Mouse (Mus musculus) cerebellum, adult 9-11 months (tissue): ENCODE measurements around the gene Spon1.
A peak's percentile ranks its signal among the peaks of the same experiment; 100 is the strongest.

Source experiments
- DNase-seq: peaks from one replicate; pipeline ENCODE4 v3.0.0; 2022

Gene Spon1

DNA sequence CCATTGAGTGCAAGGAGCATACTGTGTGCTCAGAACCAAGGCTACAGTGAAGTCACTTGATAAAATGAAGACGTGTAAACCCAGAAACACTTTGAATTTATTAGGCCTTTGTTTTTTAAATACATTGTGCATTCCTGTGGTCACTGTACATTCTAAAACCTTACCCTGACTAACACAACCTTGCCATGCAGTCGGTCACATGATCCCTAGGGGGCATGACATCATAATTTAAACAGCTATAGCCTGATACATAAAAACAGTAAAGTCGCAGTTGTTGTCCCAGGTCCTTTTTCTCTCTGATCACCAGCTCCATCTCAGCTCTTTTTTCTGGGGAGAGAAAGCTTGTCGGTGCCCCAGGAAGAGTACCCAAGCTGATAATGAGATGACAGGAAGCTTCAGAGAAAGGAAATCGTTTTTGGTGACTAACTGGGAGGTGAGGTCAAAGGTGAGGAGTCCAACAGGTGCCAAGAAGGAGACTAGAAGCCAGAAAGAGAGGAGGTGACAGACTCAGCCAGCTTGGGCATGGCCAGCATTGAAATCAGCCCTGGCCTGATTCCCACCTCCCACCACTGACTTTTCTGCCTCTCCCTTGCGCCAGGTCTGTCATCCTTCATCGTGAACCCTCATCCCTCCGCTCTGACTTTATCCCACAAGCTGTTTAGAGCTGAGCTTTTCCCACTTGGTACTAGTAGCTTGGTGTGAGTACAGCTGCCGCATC is 246.1 kb downstream of the Spon1 start:
- no peak for DNase-seq

DNA sequence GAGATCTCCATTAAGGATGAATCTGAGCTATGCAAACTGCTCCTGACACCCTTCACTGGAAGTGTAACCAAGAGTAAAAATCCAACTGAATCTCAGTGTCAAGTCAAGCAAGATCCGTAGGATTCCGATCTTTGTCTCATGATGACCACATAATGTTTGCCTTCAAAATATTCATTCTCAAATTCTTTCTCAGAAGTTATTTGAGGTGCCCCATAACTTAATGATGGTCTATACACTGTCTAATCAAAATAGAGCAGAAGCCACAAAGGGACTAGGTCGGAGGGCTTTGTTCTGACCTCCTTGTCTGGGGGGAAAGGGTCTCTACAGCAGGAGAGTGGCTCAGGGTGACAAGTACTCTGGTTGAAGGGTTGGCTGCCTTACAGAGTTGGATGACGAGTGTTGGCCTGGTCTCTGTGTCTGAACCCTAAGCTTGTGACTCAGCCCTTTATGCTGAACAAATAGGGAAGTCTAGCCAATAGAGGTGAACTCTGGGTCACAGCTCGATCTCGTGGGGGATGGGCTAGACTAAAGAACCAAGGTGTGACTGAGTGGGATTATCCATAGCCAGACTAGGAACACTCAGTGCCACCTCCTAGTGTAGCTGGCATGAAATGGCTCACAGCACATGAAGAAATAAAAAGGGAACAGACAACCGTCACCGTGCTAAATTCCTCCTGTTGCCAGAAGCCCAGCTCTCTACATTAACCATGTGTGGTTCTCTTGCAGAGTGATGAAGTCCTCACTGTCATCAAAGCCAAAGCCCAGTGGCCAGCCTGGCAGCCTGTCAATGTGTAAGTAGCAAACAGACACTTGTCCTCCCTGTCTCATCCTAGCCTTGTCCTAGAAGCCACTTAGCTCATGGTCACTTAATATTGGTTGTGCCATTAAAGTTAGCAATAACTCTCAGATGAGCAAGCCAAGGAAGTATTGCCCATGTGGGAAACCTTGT is 250.5 kb downstream of the Spon1 start:
- DNase-seq = no peak

- DNase-seq = peak; percentile 60
Measured at GRCm38 (mm10) chr7:114018861-114019260, 253.1 kb downstream of the Spon1 start.

GRCm38 (mm10) chr7:114020057-114020703 is 254.4 kb downstream of the Spon1 start:
- DNase-seq = peak; percentile 55

DNA sequence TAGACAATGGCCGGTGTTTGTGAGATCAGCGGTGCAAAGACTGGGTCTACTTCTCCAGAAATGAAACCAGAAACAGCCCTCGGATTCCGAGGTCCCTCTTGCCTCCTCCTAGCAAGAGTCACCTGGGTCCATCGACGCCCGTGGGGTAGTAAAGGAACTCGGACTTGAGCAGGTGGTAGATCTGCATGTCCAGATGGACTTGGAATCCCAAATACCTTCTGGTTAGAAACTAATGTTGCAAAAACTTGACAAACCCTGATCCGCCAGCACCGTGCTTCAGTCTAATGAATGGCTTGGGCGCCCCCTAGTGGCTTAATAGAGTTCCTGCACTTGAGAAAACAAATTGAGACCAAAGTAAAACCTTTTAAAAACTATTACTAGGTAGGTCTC is 254.9 kb downstream of the Spon1 start:
- DNase-seq = peak; percentile 93

DNA sequence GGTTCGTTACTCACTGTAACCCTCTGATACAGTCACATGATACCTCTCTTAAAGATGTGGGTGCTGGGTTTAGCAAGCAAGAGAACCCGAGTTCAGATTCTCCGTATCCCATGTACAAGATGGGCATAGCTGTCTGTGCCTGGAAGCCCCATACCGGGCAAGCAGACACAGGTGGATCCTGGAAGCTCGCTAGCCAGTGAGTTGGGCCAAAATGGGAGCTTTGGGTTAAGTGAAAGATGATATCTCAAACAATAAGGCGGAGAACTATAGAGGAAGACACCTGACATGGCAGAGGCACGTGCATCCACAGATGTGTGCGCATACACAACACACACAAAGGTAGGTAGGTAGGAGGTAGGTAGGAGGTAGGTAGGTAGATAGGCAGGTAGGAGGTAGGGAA is 261.1 kb downstream of the Spon1 start:
- DNase-seq = peak; percentile 62

DNA sequence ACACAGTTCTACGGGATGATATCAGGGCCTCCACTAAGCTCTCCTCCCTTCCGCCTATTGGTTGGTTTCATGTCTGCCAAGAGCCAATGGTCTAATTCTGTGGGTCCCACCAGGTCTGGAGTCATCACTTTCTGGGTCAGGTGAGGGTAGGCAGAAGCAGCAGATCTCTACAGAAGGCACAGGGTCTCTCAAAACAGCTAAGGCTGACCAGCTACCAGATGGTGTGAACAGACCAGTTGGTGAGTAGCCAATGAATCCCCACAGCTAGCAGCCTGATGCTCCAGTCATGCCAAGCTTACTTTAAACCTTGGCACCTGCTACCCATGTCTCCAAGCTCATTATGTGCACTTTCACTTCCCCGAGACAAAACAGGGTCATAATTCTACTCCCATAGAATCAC is 261.6 kb downstream of the Spon1 start:
- DNase-seq = peak; percentile 96

- DNase-seq = peak; percentile 67
Measured at GRCm38 (mm10) chr7:114028828-114029227, 263.0 kb downstream of the Spon1 start.

DNA sequence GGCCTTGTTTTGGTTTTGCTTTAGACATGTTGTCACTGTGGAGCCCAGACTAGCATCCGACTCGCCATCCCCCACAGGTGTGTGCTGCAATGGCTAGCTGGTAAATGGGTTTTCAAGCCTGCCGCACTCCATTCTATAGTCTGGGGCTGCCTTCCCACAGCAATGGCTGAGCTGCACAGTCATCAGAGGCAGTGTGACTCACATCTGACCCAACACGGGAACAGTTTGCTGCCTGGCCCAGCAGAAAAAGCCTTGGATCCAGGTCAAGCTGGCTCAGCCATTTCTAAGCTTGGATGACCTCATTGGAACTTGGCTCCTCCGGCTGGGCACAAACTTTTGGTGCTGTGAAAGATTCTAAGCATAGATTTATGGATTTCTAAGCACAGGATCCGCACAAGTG is 263.8 kb downstream of the Spon1 start:
- DNase-seq = peak; percentile 89

GRCm38 (mm10) chr7:114037237-114037636 is 271.4 kb downstream of the Spon1 start:
- peak; percentile 67 for DNase-seq

- no peak for DNase-seq
Measured at GRCm38 (mm10) chr7:114041349-114041748, 275.6 kb downstream of the Spon1 start.

GRCm38 (mm10) chr7:114042973-114043928 is 277.5 kb downstream of the Spon1 start:
- DNase-seq = no peak

GRCm38 (mm10) chr7:114043929-114044549 is 278.2 kb downstream of the Spon1 start:
- DNase-seq = no peak

DNA sequence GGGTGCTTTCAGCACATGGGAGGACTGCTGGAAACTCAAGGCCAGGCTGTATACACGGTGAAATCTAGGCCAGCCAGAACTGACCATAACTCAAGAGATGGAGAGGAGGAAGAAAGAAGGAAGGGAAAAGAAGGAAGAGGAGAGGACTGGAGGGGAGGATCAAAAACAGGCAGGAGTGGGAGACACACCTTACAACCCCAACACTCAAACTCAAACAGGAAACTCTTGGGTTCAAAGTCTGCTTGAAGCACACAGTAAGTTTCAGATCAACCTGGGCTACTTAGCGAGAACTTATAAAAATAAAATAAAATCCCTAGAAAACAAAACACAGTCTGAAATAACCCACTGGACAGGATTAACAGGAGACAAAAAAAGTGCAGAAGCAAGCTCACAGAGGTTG is 280.0 kb downstream of the Spon1 start:
- no peak for DNase-seq

DNA sequence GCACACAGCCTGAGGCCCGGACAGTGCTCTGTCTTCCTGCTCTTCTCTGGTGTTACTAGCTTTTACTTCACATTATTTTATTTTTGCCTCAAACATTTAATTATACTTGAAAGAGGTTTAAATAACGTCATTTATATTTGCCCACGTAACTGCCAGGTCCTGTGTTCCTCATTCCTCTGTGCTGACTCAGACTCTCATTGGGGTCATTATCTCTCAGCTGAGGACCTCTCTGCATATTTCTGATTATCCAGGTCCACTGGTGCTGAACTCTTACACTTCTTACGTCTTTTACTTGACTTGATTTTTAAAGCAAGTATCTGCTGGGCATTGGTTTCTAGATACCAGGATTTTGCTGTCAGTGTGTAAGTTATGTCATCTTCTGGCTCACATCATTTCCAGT is 287.9 kb downstream of the Spon1 start:
- DNase-seq = no peak

DNA sequence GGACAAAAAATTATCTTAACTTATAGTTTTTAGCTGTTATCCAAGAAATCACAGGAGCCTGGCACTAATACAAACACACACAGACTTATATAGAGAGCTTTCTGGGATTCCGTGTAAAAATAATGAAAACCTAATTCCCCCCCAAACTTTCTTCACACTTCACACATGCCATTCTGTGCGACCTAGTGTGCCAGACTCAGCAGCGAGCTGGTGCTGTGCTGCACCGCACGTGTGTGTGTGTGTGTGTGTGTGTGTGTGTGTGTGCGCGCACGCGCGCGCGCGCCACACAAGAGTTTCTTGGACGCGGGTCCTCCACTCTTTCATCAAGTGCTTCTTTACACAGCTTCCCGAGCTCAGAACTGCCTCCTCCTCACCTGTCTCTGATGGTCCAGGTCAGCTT is 292.4 kb downstream of the Spon1 start:
- no peak for DNase-seq

GRCm38 (mm10) chr7:114058927-114059441 is 293.2 kb downstream of the Spon1 start:
- DNase-seq = no peak

DNA sequence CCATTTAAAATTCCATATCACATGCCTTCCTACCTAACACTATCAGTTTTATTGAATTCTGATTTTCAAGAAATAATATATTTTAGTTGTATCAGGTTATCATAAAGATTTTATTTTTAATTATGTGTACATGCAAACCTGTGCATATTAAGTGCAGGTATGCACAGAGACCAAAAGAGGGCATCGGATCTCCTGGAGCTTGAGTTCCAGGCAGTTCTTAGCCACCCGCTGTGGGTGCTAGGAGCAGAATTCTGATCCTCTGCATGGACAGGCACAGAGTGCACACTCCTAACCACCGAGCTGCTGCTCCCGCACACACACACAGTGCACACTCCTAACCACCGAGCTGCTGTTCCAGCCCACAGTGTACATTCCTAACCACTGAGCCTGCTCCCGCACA is 294.6 kb downstream of the Spon1 start:
- DNase-seq = no peak

- no peak for DNase-seq
Measured at GRCm38 (mm10) chr7:114062451-114062850, 296.7 kb downstream of the Spon1 start.

- DNase-seq = no peak
Measured at GRCm38 (mm10) chr7:114063534-114063933, 297.7 kb downstream of the Spon1 start.

DNA sequence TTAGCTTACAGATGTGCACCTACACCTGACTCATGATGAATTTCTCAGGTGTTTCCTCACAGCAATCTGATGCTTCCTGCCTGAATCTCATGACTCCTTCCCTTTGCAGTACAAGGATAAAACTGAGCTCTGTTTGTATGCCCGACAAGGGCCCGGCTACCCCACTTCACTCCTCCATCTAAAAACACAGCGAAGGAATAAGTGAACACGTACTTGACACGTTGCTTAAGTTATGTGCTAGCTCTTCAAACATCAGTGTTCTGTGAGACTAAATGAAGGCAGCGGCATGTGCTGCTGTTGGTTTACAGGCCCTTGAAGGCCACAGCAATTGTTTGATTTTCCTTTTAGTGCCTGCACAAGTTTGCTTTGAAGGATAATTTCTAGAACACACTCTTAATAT is 298.2 kb downstream of the Spon1 start:
- DNase-seq = no peak
